In genomic region chr5:131306908-131307655, GRCm38 (mm10) we compare ENCODE assay signal across 8 mouse cellular contexts. TPM values are rescaled to one million over a fixed set of nuclear protein-coding genes. Genes with fewer than 3 reads are reported as not detected.
DNase-seq lines count a peak whose midpoint lies in the region; ATAC-seq and TF ChIP-seq lines count a peak whose summit lies in the region.

No protein-coding gene starts in this region.

- no peaks in the 10 kb centered on the region for H3K9me3 ChIP-seq in embryonic facial prominence, embryonic 11.5 days (replicated peaks; ENCODE audit: control insufficient read depth, low read length)
- H3K9me3 ChIP-seq in heart, embryonic 10.5 days: no peaks in the 10 kb centered on the region
- no peaks in the 10 kb centered on the region for H3K9me3 ChIP-seq in kidney, embryonic 16.5 days (ENCODE audit: low read length)
- no peaks in the 10 kb centered on the region for H3K9me3 ChIP-seq in lung, embryonic 14.5 days (ENCODE audit: low read depth, low read length)

- H3K4me1 ChIP-seq in thymus, adult 2 months (replicated peaks; ENCODE audit: control insufficient read depth, insufficient read depth, low read length): no peaks in the 10 kb centered on the region
- H3K4me1 ChIP-seq in embryonic facial prominence, embryonic 11.5 days (ENCODE audit: control insufficient read depth, insufficient read depth, low read length): peaks cover 6% of the 10 kb centered on the region
- H3K4me1 ChIP-seq in heart, embryonic 10.5 days: peaks cover 8% of the 10 kb centered on the region; the same call in 1 of the 2 replicates
- H3K4me1 ChIP-seq in kidney, embryonic 16.5 days (ENCODE audit: insufficient read depth, low read length): peaks cover 8% of the 10 kb centered on the region
- H3K4me1 ChIP-seq in lung, embryonic 14.5 days (ENCODE audit: insufficient read depth): peaks cover 7% of the 10 kb centered on the region; the same call in 1 of the 2 replicates

- TF ChIP-seq POLR2A in thymus, adult 2 months (IDR thresholded peaks at IDR 0.05; ENCODE audit: control insufficient read depth, extremely low read depth, insufficient read depth, low read length, poor library complexity): no peak

- H3K27me3 ChIP-seq in thymus, adult 2 months (ENCODE audit: control insufficient read depth, insufficient read depth, low read length): no peaks in the 10 kb centered on the region; the same call in 1 of the 2 replicates
- peaks cover 23% of the 10 kb centered on the region for H3K27me3 ChIP-seq in embryonic facial prominence, embryonic 11.5 days (ENCODE audit: control insufficient read depth, insufficient read depth, low read length)
- peaks cover 51% of the 10 kb centered on the region for H3K27me3 ChIP-seq in heart, embryonic 10.5 days (ENCODE audit: insufficient read depth, poor library complexity, severe bottlenecking)
- H3K27me3 ChIP-seq in kidney, embryonic 16.5 days (ENCODE audit: insufficient read depth, low read length): peaks cover 29% of the 10 kb centered on the region
- H3K27me3 ChIP-seq in lung, embryonic 14.5 days (ENCODE audit: insufficient read depth, low read length): peaks cover 35% of the 10 kb centered on the region

- TF ChIP-seq CTCF in thymus, adult 2 months (IDR thresholded peaks at IDR 0.05; ENCODE audit: borderline replicate concordance, control insufficient read depth, extremely low read depth, insufficient read depth, low read length, poor library complexity): no peak
- peak; percentile 21; the same call in 1 of the 2 replicates for TF ChIP-seq CTCF in lung, embryonic 14.5 days (IDR thresholded peaks at IDR 0.05; ENCODE audit: low read depth)

- peak overlapping the region; percentile 1; the same call in 1 of the 2 replicates for H3K4me3 ChIP-seq in thymus, adult 2 months (ENCODE audit: control insufficient read depth, insufficient read depth, low read length)
- peak overlapping the region; percentile 51 for H3K4me3 ChIP-seq in embryonic facial prominence, embryonic 11.5 days (ENCODE audit: low read depth, low read length)
- H3K4me3 ChIP-seq in heart, embryonic 10.5 days: peak overlapping the region; percentile 76
- peak overlapping the region; percentile 71 for H3K4me3 ChIP-seq in kidney, embryonic 16.5 days (ENCODE audit: low read length)
- peak overlapping the region; percentile 59 for H3K4me3 ChIP-seq in lung, embryonic 14.5 days (ENCODE audit: low read depth, low read length)

- H3K4me2 ChIP-seq in embryonic facial prominence, embryonic 11.5 days (ENCODE audit: low read depth, low read length): peak overlapping the region; percentile 93
- H3K4me2 ChIP-seq in kidney, embryonic 16.5 days (replicated peaks; ENCODE audit: low read depth, low read length): peak overlapping the region; percentile 97
- peak overlapping the region; percentile 98 for H3K4me2 ChIP-seq in lung, embryonic 14.5 days

- peak overlapping the region; percentile 58 for H3K9ac ChIP-seq in embryonic facial prominence, embryonic 11.5 days (replicated peaks; ENCODE audit: low read length)
- H3K9ac ChIP-seq in kidney, embryonic 16.5 days (replicated peaks; ENCODE audit: low read length): peak overlapping the region; percentile 59
- peak overlapping the region; percentile 47 for H3K9ac ChIP-seq in lung, embryonic 14.5 days

- no peaks in the 10 kb centered on the region for H3K36me3 ChIP-seq in thymus, adult 2 months (ENCODE audit: control insufficient read depth, insufficient read depth, low read length)
- H3K36me3 ChIP-seq in embryonic facial prominence, embryonic 11.5 days (replicated peaks; ENCODE audit: control insufficient read depth, insufficient read depth, low read depth, low read length): no peaks in the 10 kb centered on the region
- no peaks in the 10 kb centered on the region for H3K36me3 ChIP-seq in heart, embryonic 10.5 days
- no peaks in the 10 kb centered on the region for H3K36me3 ChIP-seq in kidney, embryonic 16.5 days (ENCODE audit: insufficient read depth, low read length)
- no peaks in the 10 kb centered on the region for H3K36me3 ChIP-seq in lung, embryonic 14.5 days (ENCODE audit: insufficient read depth)

- peak; percentile 19; the same call in 1 of the 2 replicates for ATAC-seq in embryonic facial prominence, embryonic 11.5 days (replicated peaks; ENCODE audit: insufficient number of reproducible peaks, low FRiP score, low TSS enrichment, low read depth)
- peak; percentile 60 for ATAC-seq in kidney, embryonic 16.5 days (ENCODE audit: low FRiP score, low TSS enrichment)
- ATAC-seq in lung, embryonic 14.5 days (ENCODE audit: insufficient read depth): peak; percentile 67
- no peak for ATAC-seq in erythroblast, adult 5-6 weeks (replicated peaks; ENCODE audit: low FRiP score, poor library complexity, severe bottlenecking)

- no peak overlapping the region for H3K27ac ChIP-seq in thymus, adult 2 months (ENCODE audit: control insufficient read depth, insufficient read depth, low read length)
- no peak overlapping the region for H3K27ac ChIP-seq in embryonic facial prominence, embryonic 11.5 days (replicated peaks; ENCODE audit: low read depth, low read length)
- H3K27ac ChIP-seq in heart, embryonic 10.5 days: peak overlapping the region; percentile 82
- H3K27ac ChIP-seq in kidney, embryonic 16.5 days (ENCODE audit: low read length): peak overlapping the region; percentile 70
- H3K27ac ChIP-seq in lung, embryonic 14.5 days (ENCODE audit: low read depth): peak overlapping the region; percentile 43; the same call in 1 of the 2 replicates

- DNase-seq in thymus, adult 2 months: no peak
- no peak for DNase-seq in thymus, postnatal 36 days
- peak; percentile 36 for DNase-seq in embryonic facial prominence, embryonic 11.5 days (ENCODE audit: low spot score)
- peak; percentile 80 for DNase-seq in heart, embryonic 10.5 days (ENCODE audit: low spot score)
- peak; percentile 60 for DNase-seq in lung, embryonic 14.5 days
- peak; percentile 55 for DNase-seq in right cerebral cortex, adult 18-20 months

- 5% methylated on average over 64 of the region's 64 CpGs for WGBS in thymus, adult 2 months
- under 1% methylated on average over 64 of the region's 64 CpGs for WGBS in embryonic facial prominence, embryonic 11.5 days
- WGBS in heart, embryonic 10.5 days: under 1% methylated on average over 64 of the region's 64 CpGs
- WGBS in kidney, embryonic 16.5 days: under 1% methylated on average over 64 of the region's 64 CpGs
- under 1% methylated on average over 64 of the region's 64 CpGs for WGBS in lung, embryonic 14.5 days

RNA-seq across cellular contexts. Expression of gene Galnt17, which starts 1.2 kb away (rescaled TPM):
- 2.0 and 2.3 TPM in 2 replicates for polyA plus RNA-seq in thymus, adult 2 months (2012; rRNA removed)
- polyA plus RNA-seq in embryonic facial prominence, embryonic 11.5 days (2014; fragmentation: Nextera tagmentation; extraction: Ambion mirVana): 0.79 and 1.1 TPM in 2 replicates
- polyA plus RNA-seq in heart, embryonic 10.5 days (2016; fragmentation: Nextera tagmentation; extraction: Ambion mirVana): 0.89 and 0.95 TPM in 2 replicates
- polyA plus RNA-seq in kidney, embryonic 16.5 days (2015; fragmentation: Nextera tagmentation; extraction: Ambion mirVana): 2.1 and 2.4 TPM in 2 replicates
- 0.89 and 1.2 TPM in 2 replicates for polyA plus RNA-seq in lung, embryonic 14.5 days (2014; fragmentation: Nextera tagmentation; extraction: Ambion mirVana)
- not detected in 2 replicates for total RNA-seq in erythroblast, adult 5-6 weeks (2015; ENCODE audit: low replicate concordance)
- 0.14 TPM in 1 of 2 replicates, not detected in the other for total RNA-seq in erythroblast, adult 5-6 weeks (2017; ENCODE audit: low replicate concordance)

Comparison
In these comparisons a context has a peak if more than half of its experiments do, and no peak if none do; other contexts are left out.
1. DNase-seq: peak in embryonic facial prominence, embryonic 11.5 days (single experiment), heart, embryonic 10.5 days (single experiment), lung, embryonic 14.5 days (single experiment) and right cerebral cortex, adult 18-20 months (single experiment); none in thymus, adult 2 months (single experiment) and thymus, postnatal 36 days (0 of 2).
2. H3K27ac ChIP-seq: peak in heart, embryonic 10.5 days (single experiment), kidney, embryonic 16.5 days (single experiment) and lung, embryonic 14.5 days (single experiment); none in thymus, adult 2 months (single experiment) and embryonic facial prominence, embryonic 11.5 days (single experiment).
3. H3K4me3 ChIP-seq: peak in every context shown above with its lines; median percentile 76 in heart, embryonic 10.5 days; 71 in kidney, embryonic 16.5 days; 59 in lung, embryonic 14.5 days; 51 in embryonic facial prominence, embryonic 11.5 days; 1 in thymus, adult 2 months.
4. Peak in every context shown above with its lines, with median percentiles within 50 percentile points of each other: H3K4me2 ChIP-seq and H3K9ac ChIP-seq.